Mouse (Mus musculus) E14TG2a.4 (cell line): ENCODE data around the gene Magi1.

Experiments used
- CTCF ChIP-seq: conservative IDR thresholded peaks from 2 replicates; pipeline ENCODE4 v1.5.1; 2014; ENCODE audit warnings: low read length
- NANOG ChIP-seq: IDR thresholded peaks from 2 replicates; pipeline ENCODE4 v1.6.1; 2014; ENCODE audit warnings: borderline replicate concordance, low read length, mixed read lengths

DNA sequence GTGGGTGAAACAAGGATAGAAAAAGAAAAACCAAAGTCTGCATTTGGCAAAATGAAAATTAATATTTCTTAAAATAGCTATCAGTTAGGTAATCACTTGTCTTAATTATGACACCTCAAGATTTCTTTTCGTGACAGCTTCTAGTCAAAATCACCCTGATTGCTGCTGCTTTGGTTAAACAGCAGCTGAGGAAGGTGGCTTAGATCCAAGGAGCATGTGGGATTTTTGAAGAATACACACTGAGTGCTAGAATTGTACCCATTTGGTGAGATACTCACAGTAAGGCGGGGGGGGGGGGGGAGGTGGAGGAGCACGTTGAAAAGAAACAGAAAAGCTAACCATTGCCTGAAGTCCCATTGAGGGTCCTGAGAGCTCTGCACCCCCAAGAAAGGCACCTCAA is 438.2 kb downstream of the Magi1 start:
- TF ChIP-seq CTCF: no peak
- TF ChIP-seq NANOG: no peak
